Mouse (Mus musculus): Measurements from ENCODE around the gene Cope.

The Cope gene

GRCm38 (mm10) chr8:70272949-70273348 lies 29.4 kb upstream of the Cope start:
- TF ChIP-seq CTCF (conservative IDR thresholded peaks at IDR 0.05; ENCODE audit: low read length) = no peak
- no peak for TF ChIP-seq NANOG (IDR thresholded peaks at IDR 0.05; ENCODE audit: borderline replicate concordance, low read length)
- no peak for TF ChIP-seq POU5F1 (IDR thresholded peaks at IDR 0.05; ENCODE audit: borderline replicate concordance, low read length)
- Histone ChIP-seq H3K36me3 (ENCODE audit: insufficient read depth, low read length) (peaks cover 5% of the 10 kb centered on the region), H3K27me3 (ENCODE audit: insufficient read depth, low read length) (no peaks in the 10 kb centered on the region), H3K9me3 (ENCODE audit: low read length) (0 out of 2 replicates have a peak, but pooled peaks cover 5% of the 10 kb centered on the region), H3K4me3 (replicated peaks; ENCODE audit: low read length) (peak overlapping the region; percentile 58), H3K4me1 (replicated peaks; ENCODE audit: low read depth, low read length) (peaks cover 81% of the 10 kb centered on the region)

GRCm38 (mm10) chr8:70274350-70274749 lies 28.0 kb upstream of the Cope start:
- Histone ChIP-seq H3K27me3 (ENCODE audit: insufficient read depth, low read length) (no peaks in the 10 kb centered on the region), H3K4me1 (replicated peaks; ENCODE audit: low read depth, low read length) (peaks cover 85% of the 10 kb centered on the region), H3K36me3 (ENCODE audit: insufficient read depth, low read length) (no peaks in the 10 kb centered on the region; the same call in 1 of the 2 replicates), H3K4me3 (replicated peaks; ENCODE audit: low read length) (no peak overlapping the region; the same call in 1 of the 2 replicates), H3K9me3 (ENCODE audit: low read length) (0 out of 2 replicates have a peak, but pooled peaks cover 5% of the 10 kb centered on the region)
- TF ChIP-seq POU5F1 (IDR thresholded peaks at IDR 0.05; ENCODE audit: borderline replicate concordance, low read length) = no peak
- peak; percentile 79; the same call in 1 of the 2 replicates for TF ChIP-seq NANOG (IDR thresholded peaks at IDR 0.05; ENCODE audit: borderline replicate concordance, low read length)
- no peak for TF ChIP-seq CTCF (conservative IDR thresholded peaks at IDR 0.05; ENCODE audit: low read length)

- TF ChIP-seq POU5F1 (IDR thresholded peaks at IDR 0.05; ENCODE audit: borderline replicate concordance, low read length) = no peak
- TF ChIP-seq NANOG (IDR thresholded peaks at IDR 0.05; ENCODE audit: borderline replicate concordance, low read length) = no peak
- TF ChIP-seq CTCF (conservative IDR thresholded peaks at IDR 0.05; ENCODE audit: low read length) = no peak
- peaks cover 90% of the 10 kb centered on the region for H3K4me1 ChIP-seq (replicated peaks; ENCODE audit: low read depth, low read length)
- no peaks in the 10 kb centered on the region for H3K36me3 ChIP-seq (ENCODE audit: insufficient read depth, low read length)
- no peaks in the 10 kb centered on the region for H3K27me3 ChIP-seq (ENCODE audit: insufficient read depth, low read length)
- H3K4me3 ChIP-seq (replicated peaks; ENCODE audit: low read length) = no peak overlapping the region
- H3K9me3 ChIP-seq (ENCODE audit: low read length) = 0 out of 2 replicates have a peak, but pooled peaks cover 5% of the 10 kb centered on the region
Measured at GRCm38 (mm10) chr8:70276476-70276875, 25.8 kb upstream of the Cope start.

GRCm38 (mm10) chr8:70278175-70278574 lies 24.1 kb upstream of the Cope start:
- H3K9me3 ChIP-seq (ENCODE audit: low read length) = 0 out of 2 replicates have a peak, but pooled peaks cover 3% of the 10 kb centered on the region
- peak overlapping the region; percentile 80 for H3K4me3 ChIP-seq (replicated peaks; ENCODE audit: low read length)
- TF ChIP-seq POU5F1 (IDR thresholded peaks at IDR 0.05; ENCODE audit: borderline replicate concordance, low read length) (no peak), NANOG (IDR thresholded peaks at IDR 0.05; ENCODE audit: borderline replicate concordance, low read length) (no peak), CTCF (conservative IDR thresholded peaks at IDR 0.05; ENCODE audit: low read length) (no peak)
- no peaks in the 10 kb centered on the region for H3K27me3 ChIP-seq (ENCODE audit: insufficient read depth, low read length)
- H3K4me1 ChIP-seq (replicated peaks; ENCODE audit: low read depth, low read length) = peaks cover 84% of the 10 kb centered on the region
- no peaks in the 10 kb centered on the region for H3K36me3 ChIP-seq (ENCODE audit: insufficient read depth, low read length)

- H3K9me3 ChIP-seq (ENCODE audit: low read length) = no peaks in the 10 kb centered on the region
- H3K36me3 ChIP-seq (ENCODE audit: insufficient read depth, low read length) = 0 out of 2 replicates have a peak, but pooled peaks cover 1% of the 10 kb centered on the region
- H3K27me3 ChIP-seq (ENCODE audit: insufficient read depth, low read length) = no peaks in the 10 kb centered on the region
- TF ChIP-seq POU5F1 (IDR thresholded peaks at IDR 0.05; ENCODE audit: borderline replicate concordance, low read length) (no peak), NANOG (IDR thresholded peaks at IDR 0.05; ENCODE audit: borderline replicate concordance, low read length) (no peak), CTCF (conservative IDR thresholded peaks at IDR 0.05; ENCODE audit: low read length) (no peak)
- H3K4me3 ChIP-seq (replicated peaks; ENCODE audit: low read length) = peak overlapping the region; percentile 80
- peaks cover 83% of the 10 kb centered on the region for H3K4me1 ChIP-seq (replicated peaks; ENCODE audit: low read depth, low read length)
Measured at GRCm38 (mm10) chr8:70279266-70279665, 23.1 kb upstream of the Cope start.

GRCm38 (mm10) chr8:70281001-70281400 lies 21.3 kb upstream of the Cope start:
- TF ChIP-seq CTCF (conservative IDR thresholded peaks at IDR 0.05; ENCODE audit: low read length) (no peak), POU5F1 (IDR thresholded peaks at IDR 0.05; ENCODE audit: borderline replicate concordance, low read length) (no peak), NANOG (IDR thresholded peaks at IDR 0.05; ENCODE audit: borderline replicate concordance, low read length) (no peak)
- H3K9me3 ChIP-seq (ENCODE audit: low read length) = no peaks in the 10 kb centered on the region
- H3K4me3 ChIP-seq (replicated peaks; ENCODE audit: low read length) = peak overlapping the region; percentile 1; the same call in 1 of the 2 replicates
- no peaks in the 10 kb centered on the region for H3K27me3 ChIP-seq (ENCODE audit: insufficient read depth, low read length)
- peaks cover 87% of the 10 kb centered on the region for H3K4me1 ChIP-seq (replicated peaks; ENCODE audit: low read depth, low read length)
- peaks cover 18% of the 10 kb centered on the region for H3K36me3 ChIP-seq (ENCODE audit: insufficient read depth, low read length)

- peaks cover 73% of the 10 kb centered on the region for H3K4me1 ChIP-seq (replicated peaks; ENCODE audit: low read depth, low read length)
- TF ChIP-seq POU5F1 (IDR thresholded peaks at IDR 0.05; ENCODE audit: borderline replicate concordance, low read length) = no peak
- 0 out of 2 replicates have a peak, but pooled peaks have one; percentile 13 for TF ChIP-seq CTCF (conservative IDR thresholded peaks at IDR 0.05; ENCODE audit: low read length)
- TF ChIP-seq NANOG (IDR thresholded peaks at IDR 0.05; ENCODE audit: borderline replicate concordance, low read length) = no peak
- no peaks in the 10 kb centered on the region for H3K27me3 ChIP-seq (ENCODE audit: insufficient read depth, low read length)
- no peaks in the 10 kb centered on the region for H3K9me3 ChIP-seq (ENCODE audit: low read length)
- H3K36me3 ChIP-seq (ENCODE audit: insufficient read depth, low read length) = peaks cover 34% of the 10 kb centered on the region
- H3K4me3 ChIP-seq (replicated peaks; ENCODE audit: low read length) = peak within 1 kb of the TSS; percentile 94
Measured at GRCm38 (mm10) chr8:70282603-70283135, 19.6 kb upstream of the Cope start, which contains the start of gene Homer3. TSS of gene Homer3 (plus strand) at chr8:70282827.

GRCm38 (mm10) chr8:70283136-70284077 lies 18.9 kb upstream of the Cope start:
- H3K9me3 ChIP-seq (ENCODE audit: low read length) = no peaks in the 10 kb centered on the region
- no peak for TF ChIP-seq CTCF (conservative IDR thresholded peaks at IDR 0.05; ENCODE audit: low read length)
- TF ChIP-seq POU5F1 (IDR thresholded peaks at IDR 0.05; ENCODE audit: borderline replicate concordance, low read length) = no peak
- TF ChIP-seq NANOG (IDR thresholded peaks at IDR 0.05; ENCODE audit: borderline replicate concordance, low read length) = no peak
- peak overlapping the region; percentile 94 for H3K4me3 ChIP-seq (replicated peaks; ENCODE audit: low read length)
- no peaks in the 10 kb centered on the region for H3K27me3 ChIP-seq (ENCODE audit: insufficient read depth, low read length)
- peaks cover 40% of the 10 kb centered on the region for H3K36me3 ChIP-seq (ENCODE audit: insufficient read depth, low read length)
- peaks cover 66% of the 10 kb centered on the region for H3K4me1 ChIP-seq (replicated peaks; ENCODE audit: low read depth, low read length)
